Mouse (Mus musculus): ENCODE results near the gene Rps7.
A peak's percentile ranks its signal among the peaks of the same experiment; 100 is the strongest.

Gene Rps7

GRCm38 (mm10) chr12:28635535-28636476 lies at the start of gene Rps7:
Rps7 (minus strand) TSS chr12:28635953.
- DNase-seq = peak; percentile 94 to 95

DNA sequence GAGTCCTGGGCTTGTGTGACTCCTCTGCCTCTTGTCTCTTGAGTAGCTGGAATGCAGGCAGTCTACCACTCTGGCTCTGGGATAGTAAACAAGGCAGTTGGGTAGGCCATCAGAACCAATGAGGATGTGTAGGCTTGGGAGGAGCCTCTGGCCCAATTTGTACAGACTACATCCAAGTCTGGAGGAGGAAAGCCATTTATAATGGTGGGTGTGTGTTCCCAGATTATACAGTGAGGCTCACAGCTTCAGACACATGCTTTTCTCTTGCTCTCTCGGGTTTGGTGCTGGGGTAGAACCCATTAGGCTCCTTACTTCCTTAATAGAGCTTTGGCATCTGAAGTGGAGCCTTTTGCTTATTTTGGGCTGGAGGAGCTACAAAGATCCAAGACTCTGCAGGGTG lies 48.9 kb upstream of the Rps7 start:
- DNase-seq = no peak

GRCm38 (mm10) chr12:28675925-28676209 lies 40.1 kb upstream of the Rps7 start:
- no peak for DNase-seq

DNA sequence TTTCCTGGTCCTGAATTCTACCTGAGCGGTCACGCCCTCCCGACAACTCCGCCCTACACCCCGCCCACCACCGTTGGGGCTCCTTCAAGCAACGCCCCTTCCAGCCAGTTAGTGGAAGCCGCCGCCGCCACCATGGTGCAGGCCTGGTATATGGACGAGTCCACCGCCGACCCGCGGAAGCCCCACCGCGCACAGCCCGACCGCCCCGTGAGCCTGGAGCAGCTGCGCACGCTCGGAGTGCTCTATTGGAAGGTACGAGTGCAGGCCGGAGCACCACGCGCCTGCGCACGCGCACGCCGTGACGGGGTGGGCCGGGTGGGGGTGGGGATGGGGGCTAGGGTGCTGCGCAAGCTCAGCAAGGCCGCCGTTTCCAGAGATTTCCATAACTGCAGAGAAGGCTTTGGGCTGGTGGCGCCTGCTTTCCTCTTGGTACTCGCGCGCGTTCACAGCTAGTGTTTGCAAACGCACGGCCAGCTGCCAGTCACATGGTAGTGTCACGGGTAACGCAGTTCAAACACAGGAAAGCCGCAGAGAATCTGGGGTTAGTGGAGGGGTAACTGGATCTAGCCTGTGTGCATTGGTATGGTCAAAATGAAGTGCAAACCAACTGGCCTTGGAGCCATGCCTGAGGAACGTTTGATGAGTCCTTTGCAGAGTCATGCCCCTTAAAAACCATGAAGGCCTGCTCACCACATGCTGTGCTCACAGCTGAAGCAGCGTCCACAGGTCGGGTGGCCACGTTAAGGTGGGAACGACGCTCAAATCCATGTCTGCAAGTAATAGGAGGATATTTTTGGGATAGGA lies 39.6 kb upstream of the Rps7 start, which contains the start of gene Adi1:
Adi1 (plus strand) TSS at position 111 of the 804 bp plus-strand sequence.
- DNase-seq = peak; percentile 86 to 92

DNA sequence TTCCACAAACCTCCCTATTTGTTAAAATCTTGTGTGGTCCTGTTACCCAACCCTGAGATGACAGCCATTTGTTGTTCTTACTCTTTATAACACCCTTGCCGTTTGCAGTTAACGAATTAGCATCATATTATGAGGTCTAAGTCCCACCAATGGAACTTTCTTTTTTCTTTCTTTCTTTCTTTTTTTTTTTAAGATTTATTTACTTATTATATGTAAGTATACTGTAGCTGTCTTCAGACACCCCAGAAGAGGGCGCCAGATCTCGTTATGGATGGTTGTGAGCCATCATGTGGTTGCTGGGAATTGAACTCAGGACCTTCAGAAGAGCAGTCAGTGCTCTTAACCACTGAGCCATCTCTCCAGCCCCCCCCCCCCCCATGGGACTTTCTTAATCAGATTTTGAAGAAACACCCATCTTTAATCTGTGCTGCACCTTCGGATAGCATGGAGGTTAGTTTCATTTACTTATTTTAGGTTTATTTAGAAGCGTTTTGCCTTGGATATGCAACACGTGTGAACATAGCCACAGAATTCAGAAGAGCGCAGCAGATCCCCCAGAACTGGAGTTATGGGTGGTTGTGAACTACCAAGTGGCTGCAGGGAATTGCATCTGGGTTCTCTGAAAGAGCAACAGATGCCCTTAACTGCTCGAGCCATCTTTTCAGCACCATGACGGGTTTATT lies 38.4 kb upstream of the Rps7 start:
- no peak for DNase-seq

DNA sequence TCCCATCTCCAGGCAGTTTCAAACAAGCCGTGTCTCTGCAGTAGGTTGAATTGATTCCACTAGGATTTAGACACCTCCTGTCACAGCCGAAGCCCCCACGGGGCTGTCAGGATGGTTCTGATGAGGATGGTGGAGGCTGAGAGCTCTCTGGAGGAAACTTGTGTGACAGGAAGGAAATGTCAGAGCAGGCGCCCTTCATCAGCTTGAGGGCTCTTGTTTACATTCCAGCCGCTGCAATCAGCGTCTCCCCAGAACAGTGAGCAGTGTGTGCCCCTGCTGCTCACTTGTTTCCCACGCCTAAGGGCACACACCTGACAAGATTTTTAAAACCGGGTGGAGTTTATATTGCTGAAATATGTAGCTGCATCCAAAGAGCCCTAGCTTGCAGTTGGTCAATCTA lies 31.5 kb upstream of the Rps7 start:
- DNase-seq = peak; percentile 19 to 52

GRCm38 (mm10) chr12:28666734-28667133 lies 31.0 kb upstream of the Rps7 start:
- no peak for DNase-seq

GRCm38 (mm10) chr12:28662628-28663027 lies 26.9 kb upstream of the Rps7 start:
- DNase-seq = no peak

- DNase-seq = peak; percentile 92
Observed at GRCm38 (mm10) chr12:28649141-28650110, 13.7 kb upstream of the Rps7 start, which contains the start of gene Rnaseh1. Rnaseh1 (plus strand) TSS chr12:28649602.

GRCm38 (mm10) chr12:28638778-28639177 lies 3.0 kb upstream of the Rps7 start:
- DNase-seq = no peak

- DNase-seq = no peak
Observed at GRCm38 (mm10) chr12:28636543-28636942, 790 bp upstream of the Rps7 start.

DNA sequence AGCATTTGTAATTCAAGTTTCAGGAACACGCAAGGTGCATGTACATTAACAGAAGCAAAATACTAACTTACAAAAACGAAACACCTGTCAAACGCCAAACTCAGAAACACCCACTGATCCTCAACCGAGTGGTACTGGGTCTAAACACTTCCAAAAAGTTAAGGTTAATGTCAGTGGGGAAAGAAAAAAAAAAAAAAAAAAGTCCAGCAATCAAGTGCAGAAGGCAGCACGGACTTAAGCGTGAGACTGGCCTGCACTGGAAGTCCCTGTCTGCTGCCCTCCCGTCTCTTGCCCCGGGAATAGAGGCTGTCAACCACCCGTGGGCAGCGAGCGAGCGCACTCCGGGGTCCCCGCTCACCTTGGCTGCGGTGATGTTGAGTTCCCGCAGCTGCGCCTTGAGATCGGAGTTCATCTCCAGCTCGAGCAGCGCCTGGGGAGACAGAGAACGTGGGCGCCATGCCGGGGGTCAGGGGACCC lies 657 bp downstream of the Rps7 start:
- DNase-seq = no peak

- DNase-seq = no peak
Observed at GRCm38 (mm10) chr12:28628436-28628835, 7.3 kb downstream of the Rps7 start.

- DNase-seq = no peak
Observed at GRCm38 (mm10) chr12:28627092-28627491, 8.7 kb downstream of the Rps7 start.

GRCm38 (mm10) chr12:28625407-28625806 lies 10.3 kb downstream of the Rps7 start:
- DNase-seq = no peak

- no peak for DNase-seq
Observed at GRCm38 (mm10) chr12:28624251-28624650, 11.5 kb downstream of the Rps7 start.

- peak; percentile 11 to 55 for DNase-seq
Observed at GRCm38 (mm10) chr12:28623195-28623594, 12.6 kb downstream of the Rps7 start, which contains the start of gene Colec11. Colec11 (minus strand) TSS chr12:28623377.

DNA sequence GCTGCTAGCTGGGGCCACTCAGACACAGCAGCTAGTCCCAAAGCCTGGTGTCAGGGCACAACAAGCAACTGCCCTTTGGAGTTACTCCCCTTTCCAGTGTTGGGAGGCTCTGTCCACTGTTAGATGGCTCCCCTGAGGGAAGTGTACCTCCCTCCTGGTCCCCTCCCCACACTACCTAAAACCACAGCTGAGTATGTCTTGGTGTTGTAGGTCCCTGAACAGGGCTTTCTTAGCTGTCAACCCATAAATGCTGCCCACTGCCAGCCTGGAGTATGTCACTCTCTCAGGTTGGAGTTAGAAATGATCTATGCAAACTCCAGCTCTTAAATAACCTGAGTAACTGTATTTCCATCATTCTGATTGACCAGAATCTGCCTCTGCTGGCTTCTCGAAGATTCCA lies 13.1 kb downstream of the Rps7 start:
- no peak for DNase-seq

- DNase-seq = no peak
Observed at GRCm38 (mm10) chr12:28622167-28622532, 13.6 kb downstream of the Rps7 start.

- DNase-seq = no peak
Observed at GRCm38 (mm10) chr12:28621451-28622166, 14.1 kb downstream of the Rps7 start.

DNA sequence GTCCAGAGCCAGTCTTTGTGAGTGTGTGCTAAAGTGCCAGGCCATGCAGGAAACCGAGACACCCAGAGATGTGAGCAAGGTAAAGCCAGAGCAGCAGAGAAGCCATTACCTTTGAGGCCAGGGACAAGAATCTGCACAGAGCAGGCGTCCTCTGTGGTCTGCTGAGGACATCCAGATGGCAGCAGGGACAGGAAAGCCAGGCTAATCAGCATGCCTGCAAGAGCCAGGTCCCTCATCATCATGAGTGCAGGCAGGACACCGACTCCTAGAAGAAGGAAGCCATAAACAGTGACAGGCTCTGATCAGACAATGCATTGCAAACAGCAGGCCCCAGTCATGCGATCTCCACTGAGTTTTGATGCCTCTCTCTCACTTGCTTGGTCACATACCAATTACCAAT lies 18.5 kb downstream of the Rps7 start:
- no peak for DNase-seq

Measured in lung, postnatal 4 days (tissue).